Mouse (Mus musculus) heart, embryonic 14.5 days (tissue): ENCODE results near the gene Rhob. TPM values are rescaled to one million over a fixed set of nuclear protein-coding genes. Genes with fewer than 3 reads are reported as not detected.

Experiments used
- ATAC-seq: fragments of 200-750 bp; cut with Nextera tagmentation; 2 replicates; pipeline ENCODE4 v1.8.0; 2017; ENCODE audit warnings: low read depth, moderate TSS enrichment; ENCODE audit not compliant: insufficient number of reproducible peaks, insufficient read depth, low FRiP score
- H3K27ac ChIP-seq, 2 experiments: fragments of 200-500 bp in 1 of 2; fragments of 300-500 bp in 1 of 2; sonication (generic) in 1 of 2; replicated peaks in 1 of 2; 2 replicates each; pipeline ENCODE4 v1.5.1; 2012 to 2014; ENCODE audit warnings: low read depth in 2 of 2, low read length in 2 of 2, control low read depth in 1 of 2, mild to moderate bottlenecking in 1 of 2, mixed read lengths in 1 of 2; ENCODE audit not compliant: control insufficient read depth in 1 of 2, insufficient read depth in 1 of 2
- H3K27me3 ChIP-seq: fragments of 300-500 bp; sonication (generic); 2 replicates; pipeline ENCODE4 v1.6.1; 2014; ENCODE audit warnings: mild to moderate bottlenecking, low read length, control low read depth; ENCODE audit not compliant: control insufficient read depth, insufficient read depth
- H3K36me3 ChIP-seq: fragments of 300-500 bp; sonication (generic); 2 replicates; pipeline ENCODE4 v1.6.1; 2014; ENCODE audit warnings: mild to moderate bottlenecking, control low read depth, low read length, mixed read lengths; ENCODE audit not compliant: control insufficient read depth, insufficient read depth
- H3K4me1 ChIP-seq, 2 experiments: fragments of 200-500 bp in 1 of 2; fragments of 300-500 bp in 1 of 2; sonication (generic) in 1 of 2; 2 replicates each; pipeline ENCODE4 v1.6.1; 2012 to 2014; ENCODE audit warnings: low read length in 2 of 2, control low read depth in 1 of 2, mixed read lengths in 1 of 2; ENCODE audit not compliant: control insufficient read depth in 2 of 2, insufficient read depth in 2 of 2
- H3K4me2 ChIP-seq: fragments of 300-500 bp; sonication (generic); 2 replicates; pipeline ENCODE4 v1.6.1; 2014; ENCODE audit warnings: mild to moderate bottlenecking, low read length
- H3K4me3 ChIP-seq, 2 experiments: fragments of 200-500 bp in 1 of 2; fragments of 300-500 bp in 1 of 2; sonication (generic) in 1 of 2; 2 replicates each; pipeline ENCODE4 v1.5.1; 2012 to 2014; ENCODE audit warnings: low read length in 2 of 2, mild to moderate bottlenecking in 2 of 2, control low read depth in 1 of 2, low read depth in 1 of 2, moderate library complexity in 1 of 2; ENCODE audit not compliant: control insufficient read depth in 1 of 2, insufficient read depth in 1 of 2
- H3K9ac ChIP-seq: fragments of 300-500 bp; sonication (generic); 2 replicates; pipeline ENCODE4 v1.6.1; 2014; ENCODE audit warnings: mild to moderate bottlenecking, low read length
- H3K9me3 ChIP-seq: fragments of 300-500 bp; sonication (generic); 2 replicates; pipeline ENCODE4 v1.6.1; 2016; ENCODE audit warnings: low read length, control low read depth; ENCODE audit not compliant: control insufficient read depth
- WGBS: fragments of 180-500 bp; shearing (Covaris S2); extraction: QIAGEN DNeasy Blood & Tissue Kit; methylation state at CpG from one replicate; pipeline ENCODE4 v1.1.7; 2014; 5-methylcytosine and 5-hydroxymethylcytosine counted together
- polyA plus RNA-seq: library from polyadenylated mRNA; unstranded; fragments of >200 nt; fragmentation: Nextera tagmentation; extraction: Ambion mirVana; gene quantifications from 2 replicates; pipeline ENCODE4 v1.2.1, GENCODE M21; 2014

Rhob gene
- polyA plus RNA-seq, 1 experiment from 2014 or later: 56.1 TPM

DNA sequence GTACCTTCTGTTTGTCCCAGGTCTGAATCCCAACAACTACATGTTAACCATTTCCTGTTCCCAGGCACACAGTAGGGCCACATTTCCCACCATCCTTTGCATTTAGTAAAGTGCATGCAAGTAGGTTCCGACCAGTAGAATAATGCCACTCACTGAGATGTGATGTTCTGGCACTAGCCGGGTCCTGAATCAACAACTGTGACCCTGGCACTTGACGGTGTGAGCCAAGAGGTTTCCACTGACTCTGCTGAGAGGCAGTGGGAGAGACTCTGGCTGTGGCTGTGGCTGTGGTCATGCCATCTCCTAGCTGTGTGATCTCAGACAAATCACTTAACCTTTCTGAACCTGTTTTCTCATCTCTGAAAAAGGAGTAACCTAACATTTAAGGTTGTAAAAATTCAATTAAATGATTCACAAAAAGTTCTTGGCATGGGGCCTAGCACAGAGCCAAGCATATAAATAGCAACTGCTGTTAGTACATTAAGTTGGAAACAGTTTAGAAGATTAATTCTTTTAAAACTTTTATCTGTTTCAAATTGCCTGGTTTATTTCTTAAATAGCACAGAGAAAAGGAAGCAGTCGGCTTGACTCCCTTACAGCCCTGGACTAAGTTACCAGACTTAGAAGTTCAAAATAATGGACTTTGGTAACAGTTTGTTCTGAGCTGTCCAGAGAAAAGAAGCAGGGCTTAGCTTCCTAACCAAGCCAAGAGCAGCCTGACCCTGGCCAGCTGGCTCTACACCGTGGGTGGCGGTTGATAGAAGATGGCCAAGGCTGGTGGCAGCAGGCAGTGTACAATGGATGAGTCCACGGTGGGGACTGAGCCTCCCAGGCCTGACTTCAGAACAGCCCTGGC is 46.8 kb downstream of the Rhob start:
- no peaks in the 10 kb centered on the region for H3K9me3 ChIP-seq
- peaks cover 9 to 22% of the 10 kb centered on the region in 2 experiments for H3K4me1 ChIP-seq
- H3K4me3 ChIP-seq: no peak overlapping the region
- no peaks in the 10 kb centered on the region for H3K36me3 ChIP-seq
- H3K9ac ChIP-seq: no peak overlapping the region
- WGBS: 85% methylated on average over 7 of the region's 7 CpGs
- no peak overlapping the region for H3K4me2 ChIP-seq
- no peak for ATAC-seq
- no peaks in the 10 kb centered on the region for H3K27me3 ChIP-seq
- no peak overlapping the region for H3K27ac ChIP-seq

DNA sequence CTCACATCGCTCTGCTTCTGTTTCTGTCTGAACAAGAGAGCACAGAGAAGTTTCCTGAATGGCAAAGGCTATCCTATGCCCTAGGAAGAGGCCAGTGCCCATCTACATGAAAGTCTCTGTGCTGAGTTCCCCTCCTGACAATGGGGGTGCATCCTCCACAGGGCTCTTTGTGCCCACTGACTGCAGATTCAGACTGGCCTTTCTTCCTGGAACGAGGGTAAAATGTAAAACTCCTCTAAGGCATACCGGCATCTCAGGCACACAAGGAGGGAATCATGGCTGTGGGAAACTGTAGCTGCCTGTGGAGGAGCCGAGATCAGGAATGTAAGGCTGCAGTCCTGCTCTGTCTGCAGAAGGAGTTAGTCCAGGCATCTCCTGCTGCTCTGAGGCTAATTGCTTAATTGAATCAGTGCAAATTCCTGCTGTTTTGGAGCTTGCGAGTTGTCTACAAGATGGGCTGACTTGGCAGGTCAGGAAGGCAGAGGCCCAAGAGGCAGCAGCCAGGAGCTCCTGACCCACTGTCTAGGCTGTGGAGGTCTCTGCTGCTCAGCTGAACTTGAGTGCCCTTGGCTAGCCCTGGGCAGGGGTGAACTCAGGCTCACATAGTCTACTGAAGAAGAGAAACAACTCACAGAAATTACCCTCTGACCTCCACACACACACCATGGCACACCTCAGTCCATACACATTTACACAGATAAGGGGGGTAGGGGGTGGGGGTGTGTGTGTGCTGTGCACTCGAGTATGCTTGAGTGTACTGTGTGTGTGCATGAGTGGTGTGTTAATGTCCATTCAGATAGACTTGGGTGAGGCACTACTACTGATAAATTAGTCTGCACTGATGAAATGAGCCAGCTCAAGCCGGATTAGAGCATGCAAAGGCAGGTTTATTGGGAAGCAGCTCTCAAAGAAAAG is 48.0 kb downstream of the Rhob start:
- no peak overlapping the region for H3K4me3 ChIP-seq
- H3K4me2 ChIP-seq: no peak overlapping the region
- peaks cover 9 to 22% of the 10 kb centered on the region in 2 experiments for H3K4me1 ChIP-seq
- WGBS: 54% methylated on average over 7 of the region's 7 CpGs
- H3K27ac ChIP-seq: no peak overlapping the region
- H3K27me3 ChIP-seq: no peaks in the 10 kb centered on the region
- no peak for ATAC-seq
- no peak overlapping the region for H3K9ac ChIP-seq
- H3K36me3 ChIP-seq: no peaks in the 10 kb centered on the region
- no peaks in the 10 kb centered on the region for H3K9me3 ChIP-seq

DNA sequence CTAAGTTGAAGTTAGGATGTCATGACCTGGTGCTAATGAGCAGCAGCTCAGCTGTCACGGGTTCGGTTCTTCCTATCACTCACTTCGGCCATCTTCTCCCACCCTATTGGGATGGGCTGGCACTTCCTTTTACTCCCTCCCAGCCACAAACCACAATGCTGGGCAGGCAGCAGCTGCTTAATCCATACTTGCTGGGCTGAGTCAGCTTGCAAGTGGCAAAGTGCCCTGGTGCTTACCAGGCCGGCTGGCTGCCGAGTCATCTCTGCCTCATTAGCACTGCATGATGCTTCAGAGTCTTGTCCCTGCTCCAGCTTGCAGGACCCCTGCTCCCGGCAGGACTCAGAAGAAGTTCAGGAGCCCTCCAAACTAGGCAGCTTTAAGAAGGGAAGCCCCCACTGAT is 49.2 kb downstream of the Rhob start:
- no peaks in the 10 kb centered on the region for H3K9me3 ChIP-seq
- H3K27ac ChIP-seq: no peak overlapping the region
- no peaks in the 10 kb centered on the region for H3K36me3 ChIP-seq
- ATAC-seq: no peak
- H3K4me2 ChIP-seq: no peak overlapping the region
- WGBS: 66% methylated on average over 6 of the region's 6 CpGs
- H3K4me1 ChIP-seq: peaks cover 9 to 22% of the 10 kb centered on the region in 2 experiments
- no peak overlapping the region for H3K9ac ChIP-seq
- no peak overlapping the region for H3K4me3 ChIP-seq
- no peaks in the 10 kb centered on the region for H3K27me3 ChIP-seq

DNA sequence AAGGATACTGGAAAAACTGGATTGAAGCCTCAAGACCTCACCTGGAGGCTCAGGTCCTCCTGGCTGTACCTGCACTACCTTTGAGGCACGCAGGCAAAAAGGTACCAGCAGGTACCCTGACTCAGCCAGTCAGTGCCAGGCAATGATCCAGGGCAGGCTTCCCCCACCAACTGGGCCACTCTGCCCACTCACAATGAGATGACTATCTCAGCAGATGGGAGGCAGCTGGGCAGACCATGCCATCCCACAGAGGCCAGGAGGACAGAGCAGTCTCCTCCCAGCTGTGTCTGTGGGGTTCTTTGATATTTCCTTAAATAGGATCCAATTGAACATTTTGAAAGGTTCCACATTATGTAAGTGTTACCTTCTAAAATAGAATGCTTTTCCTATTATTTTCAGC is 49.8 kb downstream of the Rhob start:
- WGBS: 93% methylated on average over 1 of the region's 1 CpGs
- Histone ChIP-seq H3K36me3 (no peaks in the 10 kb centered on the region), H3K27ac (no peak overlapping the region), H3K4me2 (no peak overlapping the region), H3K27me3 (no peaks in the 10 kb centered on the region), H3K4me1 (peaks cover 11 to 26% of the 10 kb centered on the region in 2 experiments), H3K9ac (no peak overlapping the region), H3K4me3 (no peak overlapping the region), H3K9me3 (no peaks in the 10 kb centered on the region)
- ATAC-seq: no peak

Other genes with a start within 250 kb of the Rhob start
- not detected in 2 replicates for gene Gdf7, start 198.1 kb downstream of the Rhob start, polyA plus RNA-seq
- 10.5 and 11.1 TPM in 2 replicates for gene Hs1bp3, start 186.6 kb downstream of the Rhob start, polyA plus RNA-seq
- gene Slc7a15, start 99.1 kb upstream of the Rhob start, polyA plus RNA-seq: not detected in 2 replicates
- 39.6 and 39.7 TPM in 2 replicates for gene Pum2, start 174.1 kb upstream of the Rhob start, polyA plus RNA-seq